Mouse (Mus musculus) lung, postnatal 0 days (tissue): ENCODE measurements around the gene Ndufv1.

ENCODE experiments used
- CTCF ChIP-seq: IDR thresholded peaks from 2 replicates; pipeline ENCODE4 v1.5.1; 2016; ENCODE audit warnings: antibody characterized with exemption, mild to moderate bottlenecking
- EP300 ChIP-seq: IDR thresholded peaks from 2 replicates; pipeline ENCODE4 v1.6.1; 2016; ENCODE audit warnings: antibody characterized with exemption, mild to moderate bottlenecking, control low read depth

DNA sequence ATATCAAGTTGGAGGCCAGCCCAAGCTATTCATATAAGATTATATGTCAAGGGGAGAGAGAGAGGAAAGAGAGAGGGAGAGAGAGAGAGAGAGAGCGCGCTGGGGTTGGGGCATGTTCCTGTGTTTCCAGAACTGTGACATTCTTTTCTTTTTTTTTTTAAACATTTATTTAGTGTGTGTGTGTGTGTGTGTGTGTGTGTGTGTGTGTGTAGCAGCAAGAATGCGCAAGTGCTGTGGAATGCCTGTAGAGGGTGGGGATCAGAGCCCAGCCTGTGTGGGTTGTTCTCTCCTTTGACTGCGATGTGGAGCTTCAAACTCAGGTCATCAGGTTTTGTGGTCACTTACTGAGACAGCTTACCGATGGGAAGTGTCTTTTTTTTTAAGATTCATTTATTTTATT, 52.4 kb downstream of the Ndufv1 start:
- TF ChIP-seq CTCF (no peak), EP300 (peak; percentile 70)
